Mouse (Mus musculus): ENCODE results near the gene Nceh1. TPM values are rescaled to one million over a fixed set of nuclear protein-coding genes. Genes with fewer than 3 reads are reported as not detected.

The Nceh1 gene
- total and polyA plus RNA-seq, 2 experiments from 2014 or later: 30.2 to 33.6 TPM

DNA sequence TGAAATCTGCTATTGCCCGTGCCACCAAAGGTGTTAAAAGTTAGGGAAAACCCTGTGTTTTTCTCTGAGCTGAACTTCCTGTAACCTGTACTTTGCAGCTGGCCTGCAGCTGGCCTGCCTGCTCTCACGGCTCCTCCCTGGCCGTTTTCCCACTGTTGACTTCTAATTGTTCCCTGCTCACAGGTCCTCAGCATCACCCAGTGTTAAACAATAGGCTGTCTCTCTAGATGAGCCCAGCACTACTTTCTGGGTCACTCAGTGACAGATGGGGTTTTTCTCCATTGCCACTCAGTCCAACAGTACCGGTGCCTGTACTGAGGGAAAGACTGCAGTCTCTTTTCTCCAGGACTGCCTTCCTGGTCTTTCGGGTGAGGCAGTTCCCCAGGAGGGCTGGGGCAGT is 22.3 kb downstream of the Nceh1 start:
- Histone ChIP-seq H3K4me3 (ENCODE audit: low read depth, low read length) (no peak overlapping the region), H3K4me1 (ENCODE audit: insufficient read depth, low read length) (no peaks in the 10 kb centered on the region), H3K9ac (replicated peaks; ENCODE audit: low read length, poor library complexity, severe bottlenecking) (no peak overlapping the region), H3K36me3 (ENCODE audit: insufficient read depth, low read length) (no peaks in the 10 kb centered on the region), H3K27ac (ENCODE audit: low read depth, low read length) (no peak overlapping the region), H3K27me3 (ENCODE audit: insufficient read depth, low read length) (no peaks in the 10 kb centered on the region), H3K9me3 (ENCODE audit: low read length) (no peaks in the 10 kb centered on the region), H3K4me2 (ENCODE audit: low read depth, low read length, poor library complexity, severe bottlenecking) (no peak overlapping the region)
- TF ChIP-seq CTCF (IDR thresholded peaks at IDR 0.05): no peak
- WGBS: 46% methylated on average over 5 of the region's 5 CpGs
- ATAC-seq (ENCODE audit: low FRiP score) (no peak), DNase-seq (ENCODE audit: low spot score) (no peak)

DNA sequence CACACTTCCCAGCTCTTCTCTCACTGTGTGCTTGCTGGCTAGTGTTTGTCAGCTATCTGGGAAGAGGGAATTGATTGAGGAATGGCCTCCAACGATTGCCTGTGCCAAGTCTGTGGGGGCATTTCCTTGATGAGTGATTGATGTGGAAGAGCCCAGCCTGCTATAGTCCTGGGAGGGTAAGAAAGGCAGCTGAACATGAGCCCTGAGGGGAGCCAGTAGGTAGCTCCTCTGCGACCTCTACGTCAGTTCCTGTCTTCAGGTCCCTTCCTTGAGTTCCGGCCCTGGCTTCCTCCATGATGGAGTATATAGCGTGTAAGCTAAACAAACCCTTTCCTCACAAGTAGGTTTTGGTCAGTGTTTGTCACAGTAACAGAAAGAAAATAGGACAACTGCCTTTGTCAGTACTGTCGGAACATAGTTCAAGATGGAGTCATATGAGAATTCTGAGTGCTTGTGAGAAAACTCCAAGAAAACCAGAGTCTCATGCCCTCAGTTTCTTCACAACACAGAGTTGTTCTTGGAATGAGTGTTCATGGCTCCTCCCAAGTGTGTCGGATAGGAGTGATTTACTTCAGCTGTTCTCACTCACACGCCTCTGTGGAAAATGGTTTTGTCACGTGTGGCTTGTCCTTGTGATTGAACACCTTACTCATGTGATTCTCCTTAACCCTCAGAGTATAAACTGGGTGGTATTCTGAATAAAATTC is 22.9 kb downstream of the Nceh1 start:
- WGBS: 85% methylated on average over 9 of the region's 9 CpGs
- Histone ChIP-seq H3K9ac (replicated peaks; ENCODE audit: low read length, poor library complexity, severe bottlenecking) (no peak overlapping the region), H3K4me1 (ENCODE audit: insufficient read depth, low read length) (no peaks in the 10 kb centered on the region), H3K9me3 (ENCODE audit: low read length) (no peaks in the 10 kb centered on the region), H3K4me3 (ENCODE audit: low read depth, low read length) (no peak overlapping the region), H3K27ac (ENCODE audit: low read depth, low read length) (no peak overlapping the region), H3K27me3 (ENCODE audit: insufficient read depth, low read length) (no peaks in the 10 kb centered on the region), H3K4me2 (ENCODE audit: low read depth, low read length, poor library complexity, severe bottlenecking) (no peak overlapping the region), H3K36me3 (ENCODE audit: insufficient read depth, low read length) (no peaks in the 10 kb centered on the region)
- no peak for ATAC-seq (ENCODE audit: low FRiP score)
- TF ChIP-seq CTCF (IDR thresholded peaks at IDR 0.05): no peak
- no peak for DNase-seq (ENCODE audit: low spot score)

DNA sequence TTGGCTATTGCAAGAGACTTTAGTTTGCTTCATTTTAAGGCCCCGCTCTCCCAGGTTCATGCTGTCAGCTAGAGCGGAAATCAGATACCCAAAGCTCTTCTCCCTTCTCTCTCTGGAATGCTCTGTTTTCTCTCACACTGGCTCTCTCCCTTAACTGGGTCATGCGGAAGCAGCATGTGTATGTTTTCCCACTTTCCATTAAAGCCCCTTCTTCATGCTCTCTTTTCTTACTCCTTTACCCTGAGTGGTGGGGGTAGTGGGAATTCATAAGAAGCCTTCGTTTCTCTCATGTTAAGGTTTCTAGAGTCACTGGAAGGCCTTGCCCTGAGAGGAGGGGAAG is 23.4 kb downstream of the Nceh1 start:
- TF ChIP-seq CTCF (IDR thresholded peaks at IDR 0.05): no peak
- Histone ChIP-seq H3K4me2 (ENCODE audit: low read depth, low read length, poor library complexity, severe bottlenecking) (no peak overlapping the region), H3K27ac (ENCODE audit: low read depth, low read length) (no peak overlapping the region; the same call in 1 of the 2 replicates), H3K4me1 (ENCODE audit: insufficient read depth, low read length) (no peaks in the 10 kb centered on the region), H3K4me3 (ENCODE audit: low read depth, low read length) (no peak overlapping the region), H3K9me3 (ENCODE audit: low read length) (no peaks in the 10 kb centered on the region), H3K27me3 (ENCODE audit: insufficient read depth, low read length) (no peaks in the 10 kb centered on the region), H3K36me3 (ENCODE audit: insufficient read depth, low read length) (no peaks in the 10 kb centered on the region), H3K9ac (replicated peaks; ENCODE audit: low read length, poor library complexity, severe bottlenecking) (no peak overlapping the region)
- WGBS: 87% methylated on average over 4 of the region's 4 CpGs
- no peak for DNase-seq (ENCODE audit: low spot score)
- ATAC-seq (ENCODE audit: low FRiP score): no peak

DNA sequence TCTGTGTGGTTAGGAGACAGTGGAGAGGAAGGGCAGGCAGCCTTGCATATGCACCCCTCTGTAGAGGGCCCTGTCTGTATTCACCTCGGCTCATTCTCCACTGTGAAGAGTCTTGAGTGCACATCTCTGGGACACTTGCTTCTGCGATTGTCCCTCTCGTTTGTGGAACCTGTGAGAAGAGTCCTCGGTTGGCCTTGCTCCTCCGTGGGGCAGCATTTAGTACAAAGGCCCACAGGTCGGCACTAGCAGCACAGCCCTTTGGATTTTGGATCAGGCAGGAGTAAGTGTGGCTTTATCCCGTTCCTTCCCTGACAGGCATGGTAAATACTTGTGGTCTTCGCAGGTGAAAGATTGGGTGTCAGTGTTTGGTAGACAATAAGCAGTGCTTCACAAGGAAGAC is 23.8 kb downstream of the Nceh1 start:
- no peak for TF ChIP-seq CTCF (IDR thresholded peaks at IDR 0.05)
- 86% methylated on average over 8 of the region's 8 CpGs for WGBS
- DNase-seq (ENCODE audit: low spot score): no peak
- Histone ChIP-seq H3K9ac (replicated peaks; ENCODE audit: low read length, poor library complexity, severe bottlenecking) (no peak overlapping the region), H3K4me3 (ENCODE audit: low read depth, low read length) (no peak overlapping the region), H3K4me2 (ENCODE audit: low read depth, low read length, poor library complexity, severe bottlenecking) (no peak overlapping the region), H3K9me3 (ENCODE audit: low read length) (no peaks in the 10 kb centered on the region), H3K27me3 (ENCODE audit: insufficient read depth, low read length) (no peaks in the 10 kb centered on the region), H3K27ac (ENCODE audit: low read depth, low read length) (no peak overlapping the region; the same call in 1 of the 2 replicates), H3K4me1 (ENCODE audit: insufficient read depth, low read length) (no peaks in the 10 kb centered on the region), H3K36me3 (ENCODE audit: insufficient read depth, low read length) (no peaks in the 10 kb centered on the region)
- no peak for ATAC-seq (ENCODE audit: low FRiP score)

DNA sequence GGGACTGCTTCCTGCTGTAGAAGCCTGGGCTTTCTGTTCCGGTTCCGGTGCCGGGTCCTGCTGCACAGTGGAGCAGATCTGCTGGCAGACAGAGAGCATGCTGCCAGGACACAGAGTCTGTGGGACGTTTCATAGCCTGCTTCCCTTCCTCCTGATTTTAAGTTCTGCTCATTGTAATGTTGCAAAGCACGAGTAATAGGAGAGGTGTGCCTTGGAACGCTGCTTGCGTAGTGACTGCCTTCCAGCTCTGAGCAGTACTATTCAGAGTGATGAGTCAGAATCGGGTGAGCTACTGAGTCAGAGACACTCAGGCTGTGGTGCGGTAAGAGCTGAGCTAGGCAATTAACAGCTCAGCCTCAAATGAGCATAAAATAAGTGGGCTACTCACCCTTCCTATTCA is 26.9 kb downstream of the Nceh1 start:
- WGBS: 92% methylated on average over 9 of the region's 9 CpGs
- Histone ChIP-seq H3K4me2 (ENCODE audit: low read depth, low read length, poor library complexity, severe bottlenecking) (no peak overlapping the region), H3K4me3 (ENCODE audit: low read depth, low read length) (no peak overlapping the region), H3K27ac (ENCODE audit: low read depth, low read length) (no peak overlapping the region), H3K4me1 (ENCODE audit: insufficient read depth, low read length) (no peaks in the 10 kb centered on the region), H3K27me3 (ENCODE audit: insufficient read depth, low read length) (no peaks in the 10 kb centered on the region), H3K36me3 (ENCODE audit: insufficient read depth, low read length) (no peaks in the 10 kb centered on the region), H3K9me3 (ENCODE audit: low read length) (no peaks in the 10 kb centered on the region), H3K9ac (replicated peaks; ENCODE audit: low read length, poor library complexity, severe bottlenecking) (no peak overlapping the region)
- no peak for TF ChIP-seq CTCF (IDR thresholded peaks at IDR 0.05)
- no peak for DNase-seq (ENCODE audit: low spot score)
- no peak for ATAC-seq (ENCODE audit: low FRiP score)

DNA sequence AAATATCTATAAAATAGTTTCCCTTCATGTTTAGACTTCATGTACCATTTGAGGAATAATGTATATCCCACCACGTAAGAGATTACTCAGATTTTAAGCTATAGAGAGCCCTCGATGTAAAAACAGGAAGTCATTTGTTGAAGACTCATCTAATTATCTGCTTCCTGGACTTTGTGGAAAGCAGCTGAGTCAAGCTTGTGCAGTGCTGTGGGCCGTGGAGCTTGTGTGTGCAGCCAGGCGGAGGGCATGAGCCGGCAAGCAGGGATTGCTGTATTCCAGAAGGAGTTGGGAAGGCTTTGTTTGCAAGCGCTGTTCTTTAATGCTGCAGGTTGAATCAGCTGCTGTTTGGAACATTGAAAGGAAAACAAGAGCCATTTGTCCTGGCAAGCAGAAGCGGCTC is 27.5 kb downstream of the Nceh1 start:
- no peak for DNase-seq (ENCODE audit: low spot score)
- no peaks in the 10 kb centered on the region for H3K36me3 ChIP-seq (ENCODE audit: insufficient read depth, low read length)
- no peak overlapping the region for H3K4me3 ChIP-seq (ENCODE audit: low read depth, low read length)
- H3K27ac ChIP-seq (ENCODE audit: low read depth, low read length): no peak overlapping the region
- ATAC-seq (ENCODE audit: low FRiP score): no peak
- no peaks in the 10 kb centered on the region for H3K9me3 ChIP-seq (ENCODE audit: low read length)
- H3K27me3 ChIP-seq (ENCODE audit: insufficient read depth, low read length): no peaks in the 10 kb centered on the region
- 39% methylated on average over 7 of the region's 7 CpGs for WGBS
- H3K4me1 ChIP-seq (ENCODE audit: insufficient read depth, low read length): no peaks in the 10 kb centered on the region
- no peak overlapping the region for H3K4me2 ChIP-seq (ENCODE audit: low read depth, low read length, poor library complexity, severe bottlenecking)
- no peak for TF ChIP-seq CTCF (IDR thresholded peaks at IDR 0.05)
- no peak overlapping the region for H3K9ac ChIP-seq (replicated peaks; ENCODE audit: low read length, poor library complexity, severe bottlenecking)

Data from midbrain, postnatal 0 days (tissue).